Mouse (Mus musculus) lung, postnatal 14 days (tissue): Measurements from ENCODE around the gene Ubash3a.

Source experiments
- DNase-seq: peaks from one replicate; pipeline ENCODE4 v3.0.0; 2021

Ubash3a gene

GRCm38 (mm10) chr17:31207771-31208334 is at the start of gene Ubash3a:
Gene Ubash3a (plus strand): TSS chr17:31207873.
- no peak for DNase-seq

DNA sequence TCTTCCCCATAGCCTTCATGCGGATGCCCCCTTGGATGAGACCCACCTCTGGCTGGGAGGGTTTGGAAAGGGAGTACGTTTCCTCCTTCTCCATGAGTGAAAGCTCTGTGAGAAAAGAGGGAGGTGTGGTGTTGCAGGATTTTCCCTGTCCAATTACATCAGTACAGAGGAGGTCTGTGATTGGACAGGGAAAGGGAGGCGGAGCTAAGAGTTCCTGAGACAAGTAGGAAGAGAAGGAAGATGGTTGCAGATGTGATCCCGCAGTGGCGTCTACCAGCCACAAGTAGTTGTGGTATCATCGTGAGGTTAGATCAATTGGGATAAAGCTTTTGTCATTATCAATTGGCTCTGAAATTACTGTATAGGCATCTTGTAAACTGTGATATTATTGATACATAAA is 49.8 kb upstream of the Ubash3a start:
- no peak for DNase-seq

DNA sequence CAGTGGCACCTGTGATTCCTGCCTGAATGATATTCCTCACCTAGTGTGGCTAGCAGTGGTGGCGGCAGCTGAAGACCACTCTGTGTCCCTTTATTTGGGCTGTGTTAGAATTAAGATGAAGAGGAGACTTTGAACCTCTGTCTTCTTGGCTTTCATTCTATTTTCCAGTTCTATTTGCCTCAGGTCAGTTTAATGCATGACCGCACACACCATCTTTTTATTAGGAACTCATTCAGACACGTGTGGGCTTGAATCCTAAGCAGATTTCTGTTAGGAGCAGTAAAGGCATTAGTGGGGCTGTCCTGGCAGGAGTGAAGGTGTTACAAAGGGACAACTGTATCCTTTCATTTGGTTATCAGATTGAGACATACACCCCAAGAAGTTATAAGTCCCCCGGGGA is 47.4 kb upstream of the Ubash3a start:
- no peak for DNase-seq

- DNase-seq: no peak
Observed at GRCm38 (mm10) chr17:31162607-31163006, 45.1 kb upstream of the Ubash3a start.

DNA sequence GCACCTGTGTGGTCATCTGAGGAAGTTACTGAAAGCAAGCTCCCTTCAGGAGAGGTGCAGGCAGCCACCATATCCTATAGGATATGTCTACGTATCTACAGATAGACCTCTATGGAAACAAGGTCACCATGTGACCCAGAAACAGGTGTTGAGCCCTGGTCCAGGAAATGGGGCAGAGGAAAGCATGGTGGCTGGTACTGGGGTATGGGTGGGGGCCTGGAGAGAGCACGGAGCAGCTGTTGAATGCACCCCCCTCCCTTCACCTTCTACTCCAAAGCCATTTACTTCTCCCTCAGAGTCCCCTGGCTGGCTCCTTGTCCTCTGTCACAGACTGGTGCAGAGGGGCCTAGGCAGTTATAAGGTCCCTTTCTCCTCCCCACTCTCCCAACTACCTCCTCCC is 43.9 kb upstream of the Ubash3a start:
- no peak for DNase-seq

DNA sequence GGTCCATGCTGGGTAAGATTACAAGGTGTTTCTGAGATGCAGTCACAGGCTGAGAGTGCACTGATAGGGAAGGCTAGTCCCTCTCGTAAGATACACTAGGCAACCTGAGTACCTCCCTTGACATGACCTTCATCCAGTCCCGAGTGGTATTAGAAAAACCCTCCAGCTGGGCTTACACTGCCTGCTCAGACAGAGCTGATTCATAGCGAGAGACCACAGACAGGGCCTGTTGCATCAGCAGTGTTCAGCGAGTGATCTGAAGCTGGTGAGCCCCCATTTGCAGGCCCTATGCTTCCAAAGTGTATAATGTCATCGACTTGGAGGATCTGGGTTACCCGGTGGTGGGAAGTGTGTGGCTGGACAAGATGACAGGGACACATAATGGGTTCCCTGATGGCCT is 42.5 kb upstream of the Ubash3a start, which contains the start of gene Tff1:
Gene Tff1 (minus strand): TSS at position 151 of the 400 bp plus-strand sequence.
- DNase-seq: no peak

DNA sequence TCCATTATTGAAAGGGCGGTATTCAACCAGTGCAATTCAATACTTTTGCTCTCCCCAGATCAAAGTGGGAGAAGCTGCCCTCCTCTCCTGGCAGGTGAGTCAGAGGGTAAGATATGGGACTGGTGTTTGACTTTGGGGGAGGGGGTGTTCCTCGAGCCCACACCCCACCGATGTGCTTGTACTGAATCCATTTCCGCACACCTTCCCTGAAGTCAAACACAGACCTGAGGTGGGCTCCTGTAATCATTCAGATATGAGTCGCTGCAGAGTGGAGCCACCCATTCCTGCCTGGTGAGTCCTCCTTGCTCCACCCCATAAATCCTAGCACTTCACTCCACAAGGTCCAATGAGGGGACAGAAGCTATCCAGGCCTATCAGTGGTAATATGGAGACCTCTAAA is 37.9 kb upstream of the Ubash3a start:
- DNase-seq: no peak

- DNase-seq: no peak
Observed at GRCm38 (mm10) chr17:31176321-31176720, 31.4 kb upstream of the Ubash3a start.

- DNase-seq: no peak
Observed at GRCm38 (mm10) chr17:31181490-31181889, 26.2 kb upstream of the Ubash3a start.

DNA sequence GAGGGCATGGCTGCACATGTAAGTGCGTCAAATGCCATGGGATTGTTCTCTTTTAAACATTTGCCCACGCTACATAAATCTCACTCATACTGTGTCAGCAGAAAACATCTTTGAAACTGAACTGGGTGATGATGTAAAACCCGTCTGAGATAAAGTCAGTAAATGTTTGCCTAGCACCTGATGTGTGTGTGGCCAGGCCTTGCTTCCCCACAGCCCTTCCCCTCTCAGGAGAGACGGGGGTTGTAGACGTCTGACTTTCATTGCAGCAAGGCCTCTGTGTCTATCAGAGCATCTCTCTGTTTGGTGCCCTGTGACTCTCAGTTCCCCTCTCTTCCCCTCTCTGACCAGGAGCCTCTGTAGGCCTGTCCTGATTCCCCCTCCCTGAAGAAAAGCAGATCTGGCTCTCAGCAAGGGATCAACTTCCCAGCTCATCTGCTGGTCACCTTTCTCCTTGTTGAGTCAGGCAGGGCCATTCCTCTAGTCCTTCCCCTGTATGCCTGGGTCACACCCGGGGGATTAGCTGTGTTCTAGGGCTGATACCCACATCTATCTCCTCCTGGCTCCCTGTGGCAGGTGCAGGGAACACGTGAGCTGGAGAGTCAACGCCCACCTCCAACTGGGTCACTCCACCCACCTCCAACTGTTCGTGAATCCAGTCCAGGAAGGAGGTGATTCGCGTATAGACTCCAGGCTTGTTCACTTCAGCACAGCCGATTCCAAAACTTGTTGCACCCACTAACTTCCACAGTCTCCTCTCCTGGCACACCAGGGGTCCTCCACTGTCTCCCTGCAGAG is 24.3 kb upstream of the Ubash3a start:
- DNase-seq: no peak

DNA sequence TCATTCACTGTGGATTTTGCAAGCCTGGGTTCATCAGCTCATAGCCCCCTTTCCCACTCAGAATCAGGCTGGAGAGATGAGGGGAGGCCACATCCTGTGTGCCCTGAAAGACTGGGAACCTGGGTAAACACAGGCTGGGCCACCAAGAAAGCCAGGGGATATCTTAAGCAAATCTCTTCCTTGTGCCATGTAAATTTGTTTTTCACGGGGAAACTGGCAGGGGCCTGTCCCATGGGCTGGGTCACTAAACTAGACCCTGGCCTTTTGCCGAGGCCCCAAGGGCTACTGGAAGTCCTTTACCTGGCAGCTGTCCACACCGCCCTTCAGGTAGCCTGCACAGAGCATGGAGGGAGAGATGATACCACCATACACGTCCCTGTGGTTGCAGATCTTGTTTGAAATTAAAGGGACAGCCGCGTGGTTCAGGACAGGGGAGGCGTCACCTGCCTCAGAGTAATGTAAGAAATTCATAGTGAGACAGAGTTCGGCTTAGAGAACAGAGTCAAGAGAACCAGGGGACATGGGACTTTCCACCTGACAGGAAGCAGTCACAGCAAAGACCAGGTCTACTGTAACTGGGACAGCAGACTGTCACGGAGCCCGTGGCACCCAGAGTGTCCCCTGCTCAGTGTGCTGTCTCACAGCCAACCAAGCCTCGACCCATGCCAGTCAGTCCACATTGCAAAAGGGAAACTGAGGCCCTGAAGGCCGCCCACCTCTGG is 23.2 kb upstream of the Ubash3a start:
- peak; percentile 13 for DNase-seq

DNA sequence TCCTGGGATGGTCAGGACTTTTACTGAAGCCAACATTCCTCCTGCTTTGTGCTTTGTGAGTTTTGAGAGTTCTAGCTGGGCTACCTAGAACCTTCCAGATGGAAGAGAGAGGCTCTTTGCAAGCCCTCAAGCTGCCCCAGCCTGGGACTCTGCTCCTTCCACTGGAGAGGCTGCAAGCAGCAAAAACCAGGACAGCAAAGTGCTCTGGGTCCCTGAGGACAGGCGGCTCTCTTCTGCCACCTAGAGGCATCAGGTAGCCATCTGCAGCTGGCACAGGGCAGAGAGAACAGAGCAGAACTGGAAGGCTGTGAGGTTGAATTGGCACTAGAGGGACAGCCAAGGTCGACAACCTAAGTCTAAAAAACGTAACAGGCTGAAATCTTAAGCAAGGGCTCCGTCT is 20.3 kb upstream of the Ubash3a start:
- peak; percentile 80 for DNase-seq

- DNase-seq: no peak
Observed at GRCm38 (mm10) chr17:31191825-31192224, 15.8 kb upstream of the Ubash3a start.

- DNase-seq: no peak
Observed at GRCm38 (mm10) chr17:31192663-31193062, 15.0 kb upstream of the Ubash3a start.

- DNase-seq: no peak
Observed at GRCm38 (mm10) chr17:31193360-31193759, 14.3 kb upstream of the Ubash3a start.

DNA sequence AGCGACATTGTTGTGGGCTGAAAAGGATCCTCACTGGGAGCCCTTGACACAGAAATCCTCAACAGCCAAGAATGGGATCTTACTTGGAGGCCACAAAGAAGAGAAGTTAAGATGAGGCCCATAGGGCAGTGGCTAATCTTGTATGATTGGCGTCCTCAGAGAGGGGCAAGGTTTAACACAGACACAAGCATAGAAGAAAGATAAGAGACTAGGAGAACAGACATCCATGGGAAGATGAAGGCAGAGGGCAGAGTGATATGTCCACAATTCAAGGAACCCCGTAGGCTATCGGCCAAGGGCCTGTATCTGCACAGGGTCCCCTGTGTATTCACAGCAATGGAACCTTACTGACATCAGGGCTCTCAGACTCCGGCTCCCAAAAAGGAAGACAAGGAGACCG is 12.5 kb upstream of the Ubash3a start:
- no peak for DNase-seq

DNA sequence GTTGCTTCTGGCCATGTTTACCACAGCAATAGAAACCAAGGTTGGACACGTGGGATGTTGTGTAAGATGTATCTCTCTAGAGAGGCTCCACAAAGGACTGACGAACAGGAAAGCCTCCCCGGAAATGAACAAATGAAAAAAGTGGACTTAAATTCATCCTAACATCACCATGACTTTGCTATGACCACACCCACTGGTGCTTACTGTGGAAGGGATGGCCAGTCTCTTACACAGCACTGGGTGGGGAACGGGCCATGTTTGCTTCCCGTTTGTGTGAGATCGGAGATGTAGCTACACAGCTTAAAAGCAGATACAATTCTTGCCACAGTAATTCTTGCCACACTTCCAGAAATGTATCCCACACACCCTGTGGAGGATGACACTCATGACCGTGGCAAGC is 11.4 kb upstream of the Ubash3a start:
- DNase-seq: no peak

DNA sequence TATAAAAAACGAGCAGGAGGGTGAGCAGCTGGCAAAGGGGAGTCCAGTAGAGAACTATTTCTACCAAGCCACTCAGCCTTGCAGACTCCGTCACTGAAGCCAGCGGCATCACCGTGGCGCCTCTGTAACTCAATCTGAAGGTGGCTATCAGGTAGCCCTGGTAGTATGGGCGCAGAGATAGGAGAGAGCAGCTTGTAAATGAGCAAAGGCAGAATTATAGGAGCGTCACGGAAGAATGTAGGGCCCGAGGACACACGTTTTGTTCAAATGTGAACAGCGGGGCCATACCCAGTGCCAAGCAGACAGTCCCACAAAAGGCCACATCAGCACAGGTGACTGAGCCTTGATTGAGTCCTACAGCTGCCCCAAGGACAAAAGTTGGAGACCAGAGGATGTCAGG is 8.8 kb upstream of the Ubash3a start, which contains the start of gene Tmprss3:
Gene Tmprss3 (minus strand): TSS at position 101 of the 400 bp plus-strand sequence.
- no peak for DNase-seq

- no peak for DNase-seq
Observed at GRCm38 (mm10) chr17:31208654-31209053, 981 bp downstream of the Ubash3a start.

GRCm38 (mm10) chr17:31209376-31209930 is 1.8 kb downstream of the Ubash3a start:
- DNase-seq: no peak

GRCm38 (mm10) chr17:31210299-31210698 is 2.6 kb downstream of the Ubash3a start:
- no peak for DNase-seq

- DNase-seq: no peak
Observed at GRCm38 (mm10) chr17:31211881-31212280, 4.2 kb downstream of the Ubash3a start.
